Mouse (Mus musculus): ENCODE data around the gene Sema4c. TPM values are rescaled to one million over a fixed set of nuclear protein-coding genes. Genes with fewer than 3 reads are reported as not detected.

The Sema4c gene
- polyA plus RNA-seq, 1 experiment from 2014 or later, result 35.4 TPM

DNA sequence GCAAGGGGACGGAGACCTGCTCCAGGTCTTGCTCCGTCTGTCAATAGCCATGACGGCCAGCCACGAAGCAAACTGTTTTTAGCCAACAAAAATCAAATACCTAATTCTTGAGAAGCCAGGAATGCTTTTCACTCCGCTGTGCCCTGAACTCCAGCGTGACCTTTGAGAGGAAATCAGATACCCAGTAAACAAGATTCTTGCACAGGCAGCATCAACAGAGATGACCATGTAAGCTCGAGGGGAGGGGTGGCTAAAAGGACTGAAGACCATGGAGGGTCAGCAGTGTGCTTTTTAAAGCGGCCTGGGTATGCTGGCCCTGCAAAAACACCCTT is 21.8 kb downstream of the Sema4c start:
- Histone ChIP-seq H3K9me3 (ENCODE audit: control insufficient read depth, low read length) (no peaks in the 10 kb centered on the region), H3K27ac (ENCODE audit: low read length) (no peak overlapping the region), H3K4me3 (replicated peaks; ENCODE audit: low read length) (no peak overlapping the region), H3K4me2 (ENCODE audit: low read length) (no peak overlapping the region), H3K9ac (replicated peaks; ENCODE audit: low read depth, low read length) (no peak overlapping the region), H3K4me1 (replicated peaks; ENCODE audit: control insufficient read depth, insufficient read depth, low read length) (0 out of 2 replicates have a peak, but pooled peaks cover 5% of the 10 kb centered on the region), H3K27me3 (replicated peaks; ENCODE audit: control insufficient read depth, insufficient read depth, low read length) (no peaks in the 10 kb centered on the region), H3K36me3 (ENCODE audit: control insufficient read depth, insufficient read depth) (peaks cover 2% of the 10 kb centered on the region; the same call in 1 of the 2 replicates)
- WGBS, result 86% methylated on average over 8 of the region's 8 CpGs
- no peak for ATAC-seq

DNA sequence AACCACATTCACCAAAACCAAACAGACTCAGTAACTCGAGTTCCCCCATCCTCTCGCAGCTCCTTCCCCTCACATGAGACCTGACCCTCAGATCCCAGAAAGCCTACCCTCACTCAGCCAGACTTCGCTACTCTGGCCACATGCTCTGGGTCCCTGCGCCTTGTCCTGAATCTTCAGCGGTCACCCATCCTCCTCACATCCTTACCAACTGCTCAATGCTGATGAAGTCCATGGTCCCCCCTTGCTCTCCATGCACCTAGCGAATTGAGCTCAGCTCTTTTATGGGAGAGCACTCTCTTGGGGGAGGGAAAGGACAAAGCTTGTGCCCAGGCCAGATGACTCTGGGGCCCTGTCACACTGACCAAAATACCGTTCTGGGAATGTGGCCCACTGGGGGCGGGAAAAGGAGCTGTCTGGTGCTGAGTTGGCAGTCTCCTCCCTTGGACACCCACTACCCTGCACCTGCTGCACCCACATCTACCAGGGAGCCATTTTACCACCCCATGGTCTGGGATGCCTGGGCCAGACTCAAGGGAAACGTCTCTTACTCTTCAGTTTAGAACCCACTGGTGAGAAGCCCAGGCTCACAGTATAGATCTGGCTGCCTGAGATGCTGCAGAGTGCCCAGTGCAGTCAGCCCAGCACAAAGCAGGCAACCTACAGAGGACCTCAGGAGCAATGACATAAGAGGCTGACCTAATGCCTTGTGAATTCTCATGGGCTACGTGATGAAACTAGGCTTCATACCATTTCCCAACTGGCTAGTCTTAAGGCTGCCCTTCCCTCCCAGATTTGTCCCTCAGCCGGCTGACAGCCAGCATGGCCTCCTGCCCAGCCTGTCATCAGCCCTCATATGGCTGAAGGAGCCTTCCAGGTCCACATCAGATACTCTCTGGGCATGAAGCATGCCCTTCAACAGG is 22.4 kb downstream of the Sema4c start:
- 90% methylated on average over 11 of the region's 11 CpGs for WGBS
- no peak overlapping the region for H3K4me2 ChIP-seq (ENCODE audit: low read length)
- H3K27ac ChIP-seq (ENCODE audit: low read length), result no peak overlapping the region
- no peaks in the 10 kb centered on the region for H3K36me3 ChIP-seq (ENCODE audit: control insufficient read depth, insufficient read depth)
- no peak for ATAC-seq
- H3K4me1 ChIP-seq (replicated peaks; ENCODE audit: control insufficient read depth, insufficient read depth, low read length), result peaks cover 5% of the 10 kb centered on the region; the same call in 1 of the 2 replicates
- H3K9me3 ChIP-seq (ENCODE audit: control insufficient read depth, low read length), result no peaks in the 10 kb centered on the region
- H3K27me3 ChIP-seq (replicated peaks; ENCODE audit: control insufficient read depth, insufficient read depth, low read length), result no peaks in the 10 kb centered on the region
- H3K4me3 ChIP-seq (replicated peaks; ENCODE audit: low read length), result no peak overlapping the region
- H3K9ac ChIP-seq (replicated peaks; ENCODE audit: low read depth, low read length), result no peak overlapping the region

- Histone ChIP-seq H3K9me3 (ENCODE audit: control insufficient read depth, low read length) (no peaks in the 10 kb centered on the region), H3K9ac (replicated peaks; ENCODE audit: low read depth, low read length) (no peak overlapping the region), H3K27me3 (replicated peaks; ENCODE audit: control insufficient read depth, insufficient read depth, low read length) (no peaks in the 10 kb centered on the region), H3K27ac (ENCODE audit: low read length) (no peak overlapping the region), H3K4me2 (ENCODE audit: low read length) (no peak overlapping the region), H3K36me3 (ENCODE audit: control insufficient read depth, insufficient read depth) (no peaks in the 10 kb centered on the region), H3K4me1 (replicated peaks; ENCODE audit: control insufficient read depth, insufficient read depth, low read length) (peaks cover 12% of the 10 kb centered on the region; the same call in 1 of the 2 replicates), H3K4me3 (replicated peaks; ENCODE audit: low read length) (no peak overlapping the region)
- WGBS, result 90% methylated on average over 6 of the region's 6 CpGs
- ATAC-seq, result no peak
Observed at GRCm38 (mm10) chr1:36534595-36535058, 23.5 kb downstream of the Sema4c start.

DNA sequence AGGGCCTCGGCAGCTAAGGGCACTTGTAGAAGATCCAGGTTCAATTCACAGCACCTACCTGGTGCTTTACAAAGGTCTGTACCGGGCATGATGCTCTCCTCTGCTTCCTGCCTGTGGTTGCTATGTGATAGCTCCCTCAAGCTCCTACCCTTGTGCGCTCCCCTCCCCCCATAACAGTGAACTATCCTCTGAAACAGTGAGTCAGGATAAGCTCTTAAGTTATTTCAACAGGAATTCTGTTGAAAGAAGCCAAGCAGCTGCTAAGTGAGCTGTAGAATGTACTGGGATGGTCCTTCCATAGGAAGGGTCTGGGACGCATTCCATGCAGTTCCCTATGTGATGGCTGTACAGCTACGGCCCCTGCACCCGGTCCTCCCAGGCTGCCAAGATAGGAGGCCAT is 24.6 kb downstream of the Sema4c start:
- no peak overlapping the region for H3K27ac ChIP-seq (ENCODE audit: low read length)
- 87% methylated on average over 6 of the region's 6 CpGs for WGBS
- H3K9ac ChIP-seq (replicated peaks; ENCODE audit: low read depth, low read length), result no peak overlapping the region
- H3K27me3 ChIP-seq (replicated peaks; ENCODE audit: control insufficient read depth, insufficient read depth, low read length), result no peaks in the 10 kb centered on the region
- no peak overlapping the region for H3K4me2 ChIP-seq (ENCODE audit: low read length)
- H3K4me3 ChIP-seq (replicated peaks; ENCODE audit: low read length), result no peak overlapping the region
- H3K4me1 ChIP-seq (replicated peaks; ENCODE audit: control insufficient read depth, insufficient read depth, low read length), result peaks cover 13% of the 10 kb centered on the region
- no peaks in the 10 kb centered on the region for H3K36me3 ChIP-seq (ENCODE audit: control insufficient read depth, insufficient read depth)
- H3K9me3 ChIP-seq (ENCODE audit: control insufficient read depth, low read length), result no peaks in the 10 kb centered on the region
- no peak for ATAC-seq

DNA sequence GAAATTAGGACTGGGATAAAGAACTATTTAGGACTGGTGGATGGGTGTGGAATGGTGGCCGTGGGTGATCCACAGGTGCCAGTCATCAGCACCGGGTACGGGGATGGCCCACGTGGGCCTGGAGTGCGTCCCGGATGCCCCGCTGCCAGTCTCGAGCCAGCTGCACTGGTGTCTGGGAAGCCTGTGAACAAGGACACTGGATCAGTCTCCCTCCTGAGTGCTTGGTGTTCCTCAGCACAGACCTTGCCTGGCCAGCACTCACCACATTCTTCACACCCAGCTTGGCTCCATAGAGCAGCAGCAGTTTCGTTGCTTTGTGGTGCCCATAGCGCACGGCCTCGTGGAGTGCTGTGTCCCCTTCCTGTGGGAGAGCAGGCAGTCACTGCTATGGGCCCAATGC is 26.7 kb downstream of the Sema4c start:
- peaks cover 17% of the 10 kb centered on the region for H3K4me1 ChIP-seq (replicated peaks; ENCODE audit: control insufficient read depth, insufficient read depth, low read length)
- no peaks in the 10 kb centered on the region for H3K36me3 ChIP-seq (ENCODE audit: control insufficient read depth, insufficient read depth)
- H3K4me2 ChIP-seq (ENCODE audit: low read length), result no peak overlapping the region
- H3K27me3 ChIP-seq (replicated peaks; ENCODE audit: control insufficient read depth, insufficient read depth, low read length), result no peaks in the 10 kb centered on the region
- no peaks in the 10 kb centered on the region for H3K9me3 ChIP-seq (ENCODE audit: control insufficient read depth, low read length)
- no peak for ATAC-seq
- H3K9ac ChIP-seq (replicated peaks; ENCODE audit: low read depth, low read length), result no peak overlapping the region
- no peak overlapping the region for H3K27ac ChIP-seq (ENCODE audit: low read length)
- no peak overlapping the region for H3K4me3 ChIP-seq (replicated peaks; ENCODE audit: low read length)
- WGBS, result 87% methylated on average over 12 of the region's 12 CpGs

DNA sequence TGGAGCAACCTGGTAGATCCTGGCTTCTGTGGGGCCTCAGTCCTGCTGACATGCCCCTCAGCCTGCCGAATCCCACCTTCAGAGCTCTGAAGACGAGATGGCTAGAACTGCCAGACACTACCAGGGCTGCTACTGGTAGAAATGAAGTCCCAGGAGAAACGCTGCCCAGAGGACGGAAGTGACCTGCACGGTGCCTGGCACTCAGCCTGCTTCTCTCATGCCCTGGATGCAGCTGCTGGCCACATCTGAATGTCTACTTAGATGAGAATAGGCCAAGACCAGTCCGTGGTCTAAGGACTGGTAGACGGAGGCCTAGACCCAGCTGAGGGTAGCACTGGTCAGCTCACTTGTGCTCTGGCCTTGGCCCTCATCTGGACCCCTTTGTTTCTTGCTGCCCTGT is 27.2 kb downstream of the Sema4c start:
- no peak for ATAC-seq
- Histone ChIP-seq H3K9ac (replicated peaks; ENCODE audit: low read depth, low read length) (no peak overlapping the region), H3K27me3 (replicated peaks; ENCODE audit: control insufficient read depth, insufficient read depth, low read length) (no peaks in the 10 kb centered on the region), H3K36me3 (ENCODE audit: control insufficient read depth, insufficient read depth) (no peaks in the 10 kb centered on the region), H3K27ac (ENCODE audit: low read length) (no peak overlapping the region), H3K4me1 (replicated peaks; ENCODE audit: control insufficient read depth, insufficient read depth, low read length) (peaks cover 17% of the 10 kb centered on the region), H3K9me3 (ENCODE audit: control insufficient read depth, low read length) (no peaks in the 10 kb centered on the region), H3K4me2 (ENCODE audit: low read length) (no peak overlapping the region), H3K4me3 (replicated peaks; ENCODE audit: low read length) (no peak overlapping the region)
- WGBS, result 94% methylated on average over 7 of the region's 7 CpGs

- 0 out of 2 replicates have a peak, but pooled peaks cover under 1% of the 10 kb centered on the region for H3K36me3 ChIP-seq (ENCODE audit: control insufficient read depth, insufficient read depth)
- H3K9me3 ChIP-seq (ENCODE audit: control insufficient read depth, low read length), result no peaks in the 10 kb centered on the region
- WGBS, result 72% methylated on average over 8 of the region's 8 CpGs
- H3K27me3 ChIP-seq (replicated peaks; ENCODE audit: control insufficient read depth, insufficient read depth, low read length), result no peaks in the 10 kb centered on the region
- no peak overlapping the region for H3K4me3 ChIP-seq (replicated peaks; ENCODE audit: low read length)
- peaks cover 15% of the 10 kb centered on the region for H3K4me1 ChIP-seq (replicated peaks; ENCODE audit: control insufficient read depth, insufficient read depth, low read length)
- ATAC-seq, result no peak
- H3K27ac ChIP-seq (ENCODE audit: low read length), result no peak overlapping the region
- no peak overlapping the region for H3K9ac ChIP-seq (replicated peaks; ENCODE audit: low read depth, low read length)
- no peak overlapping the region for H3K4me2 ChIP-seq (ENCODE audit: low read length)
Observed at GRCm38 (mm10) chr1:36530485-36530884, 27.7 kb downstream of the Sema4c start.

- Histone ChIP-seq H3K36me3 (ENCODE audit: control insufficient read depth, insufficient read depth) (0 out of 2 replicates have a peak, but pooled peaks cover 4% of the 10 kb centered on the region), H3K27ac (ENCODE audit: low read length) (no peak overlapping the region), H3K9me3 (ENCODE audit: control insufficient read depth, low read length) (no peaks in the 10 kb centered on the region), H3K9ac (replicated peaks; ENCODE audit: low read depth, low read length) (no peak overlapping the region), H3K4me2 (ENCODE audit: low read length) (no peak overlapping the region), H3K4me3 (replicated peaks; ENCODE audit: low read length) (no peak overlapping the region), H3K4me1 (replicated peaks; ENCODE audit: control insufficient read depth, insufficient read depth, low read length) (peaks cover 15% of the 10 kb centered on the region), H3K27me3 (replicated peaks; ENCODE audit: control insufficient read depth, insufficient read depth, low read length) (no peaks in the 10 kb centered on the region)
- ATAC-seq, result no peak
- WGBS, result 96% methylated on average over 4 of the region's 4 CpGs
Observed at GRCm38 (mm10) chr1:36529875-36530274, 28.3 kb downstream of the Sema4c start.

DNA sequence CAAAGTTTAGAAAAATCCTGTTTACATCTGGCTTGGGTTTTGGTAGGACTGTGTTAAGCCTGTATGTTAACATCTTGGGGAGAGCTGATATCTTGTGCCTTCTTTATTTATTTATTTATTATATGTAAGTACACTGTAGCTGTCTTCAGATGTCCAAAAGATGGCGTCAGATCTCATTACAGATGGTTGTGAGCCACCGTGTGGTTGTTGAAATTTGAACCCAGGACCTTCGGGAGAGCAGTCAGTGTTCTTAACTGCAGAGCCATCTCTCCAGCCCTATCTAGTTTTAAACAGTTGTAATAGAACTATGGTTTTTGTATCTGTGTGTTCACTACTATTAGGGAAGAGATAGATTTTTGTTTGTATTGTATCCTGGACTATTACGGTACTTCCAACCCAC is 28.9 kb downstream of the Sema4c start:
- Histone ChIP-seq H3K36me3 (ENCODE audit: control insufficient read depth, insufficient read depth) (0 out of 2 replicates have a peak, but pooled peaks cover 4% of the 10 kb centered on the region), H3K4me1 (replicated peaks; ENCODE audit: control insufficient read depth, insufficient read depth, low read length) (peaks cover 15% of the 10 kb centered on the region), H3K27ac (ENCODE audit: low read length) (no peak overlapping the region), H3K27me3 (replicated peaks; ENCODE audit: control insufficient read depth, insufficient read depth, low read length) (no peaks in the 10 kb centered on the region), H3K9ac (replicated peaks; ENCODE audit: low read depth, low read length) (no peak overlapping the region), H3K4me3 (replicated peaks; ENCODE audit: low read length) (no peak overlapping the region), H3K4me2 (ENCODE audit: low read length) (no peak overlapping the region), H3K9me3 (ENCODE audit: control insufficient read depth, low read length) (no peaks in the 10 kb centered on the region)
- no peak for ATAC-seq
- WGBS, result 93% methylated on average over 4 of the region's 4 CpGs

All from forebrain, embryonic 16.5 days (tissue).